Mouse (Mus musculus): Measurements from ENCODE around the gene Plk3.

The Plk3 gene

GRCm38 (mm10) chr4:117119636-117120035 lies 14.1 kb downstream of the Plk3 start:
- DNase-seq (ENCODE audit: low read depth, low spot score) = no peak

GRCm38 (mm10) chr4:117117931-117118330 lies 15.8 kb downstream of the Plk3 start:
- DNase-seq (ENCODE audit: low read depth, low spot score) = no peak

DNA sequence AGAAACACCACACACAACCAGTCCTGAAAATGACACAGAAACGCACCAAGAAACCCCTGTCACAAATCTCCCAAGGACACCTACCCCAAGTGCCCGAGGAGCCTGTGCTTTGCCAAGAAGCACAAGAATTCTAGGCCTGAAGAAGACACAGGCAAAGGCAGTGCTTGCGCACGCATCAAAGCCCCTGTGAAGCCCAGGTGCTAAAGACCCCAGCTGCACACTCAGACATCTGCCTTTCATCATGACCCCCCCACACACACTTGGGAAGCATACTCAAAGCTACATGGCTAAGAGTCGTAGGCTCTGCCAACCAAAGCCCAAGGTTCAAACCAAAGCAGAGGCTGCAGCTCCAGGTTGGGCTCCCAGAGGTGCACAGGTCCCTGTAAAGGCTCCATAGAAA lies 18.2 kb downstream of the Plk3 start:
- DNase-seq (ENCODE audit: low read depth, low spot score) = no peak

DNA sequence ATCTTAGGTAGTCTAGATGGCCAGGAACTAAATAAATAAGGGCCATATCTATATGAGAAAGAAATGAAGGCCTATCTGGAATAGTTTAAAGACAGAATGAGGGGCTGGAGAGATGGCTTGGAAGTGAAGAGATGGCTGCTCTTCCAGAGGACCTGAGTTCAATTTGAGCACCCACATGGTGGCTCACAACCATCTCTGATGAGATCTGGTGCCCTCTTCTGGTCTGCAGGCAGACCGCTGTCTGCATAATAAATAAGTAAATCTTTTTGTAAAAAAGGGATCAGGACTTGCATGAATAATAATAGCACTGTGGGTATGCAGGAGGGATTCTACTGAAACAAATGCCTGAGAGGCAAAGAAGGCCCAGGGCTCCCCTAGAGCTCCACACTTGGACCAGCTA lies 20.5 kb downstream of the Plk3 start:
- no peak for DNase-seq (ENCODE audit: low read depth, low spot score)

DNA sequence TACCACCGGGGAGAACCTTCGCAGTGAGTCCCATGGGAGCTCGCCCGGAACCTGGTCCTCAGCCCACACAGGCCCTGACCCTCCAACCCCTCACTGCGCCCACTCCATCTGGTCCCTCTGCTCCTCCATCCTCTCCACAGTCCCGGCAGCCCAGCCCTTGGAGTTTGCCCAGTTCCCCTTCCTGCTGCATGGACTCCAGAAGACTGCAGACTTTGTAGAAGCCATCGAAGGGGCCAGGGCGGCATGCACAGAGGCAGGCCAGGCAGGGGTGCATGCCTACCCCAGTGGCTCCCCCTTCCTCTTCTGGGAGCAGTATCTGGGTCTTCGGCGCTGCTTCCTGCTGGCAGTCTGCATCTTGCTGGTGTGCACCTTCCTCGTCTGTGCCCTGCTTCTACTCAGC lies 22.8 kb downstream of the Plk3 start:
- DNase-seq (ENCODE audit: low read depth, low spot score) = no peak

DNA sequence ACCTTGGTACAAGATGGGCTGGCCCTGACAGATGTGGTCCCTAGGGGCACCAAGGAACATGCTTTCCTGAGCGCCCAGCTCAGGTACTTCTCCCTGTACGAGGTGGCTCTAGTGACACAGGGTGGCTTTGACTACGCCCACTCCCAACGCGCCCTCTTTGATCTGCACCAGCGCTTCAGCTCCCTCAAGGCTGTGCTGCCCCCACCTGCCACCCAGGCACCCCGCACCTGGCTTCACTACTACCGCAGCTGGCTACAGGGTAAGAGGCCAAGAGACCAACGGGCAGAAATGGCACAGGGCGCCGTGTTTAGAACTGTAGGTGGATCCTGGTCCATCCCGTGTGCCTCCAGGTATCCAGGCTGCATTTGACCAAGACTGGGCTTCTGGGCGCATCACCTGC lies 23.5 kb downstream of the Plk3 start:
- DNase-seq (ENCODE audit: low read depth, low spot score) = no peak

DNA sequence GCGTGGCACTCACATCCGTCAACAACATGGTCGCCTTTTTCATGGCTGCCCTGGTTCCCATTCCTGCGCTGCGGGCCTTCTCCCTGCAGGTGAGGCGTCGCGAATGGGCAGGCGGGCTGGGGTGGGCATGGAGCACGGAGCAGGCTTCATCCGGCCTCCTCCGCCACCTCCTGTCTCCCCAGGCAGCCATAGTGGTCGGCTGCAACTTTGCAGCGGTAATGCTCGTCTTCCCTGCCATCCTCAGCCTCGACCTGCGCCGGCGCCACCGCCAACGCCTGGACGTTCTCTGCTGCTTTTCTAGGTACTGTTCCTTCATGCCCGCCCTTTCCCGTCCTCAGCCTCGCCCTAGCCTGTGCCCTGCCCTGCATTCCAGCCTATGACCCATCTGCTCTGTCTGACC lies 24.4 kb downstream of the Plk3 start:
- DNase-seq (ENCODE audit: low read depth, low spot score) = no peak

GRCm38 (mm10) chr4:117108524-117108849 lies 25.3 kb downstream of the Plk3 start:
- no peak for DNase-seq (ENCODE audit: low read depth, low spot score)

GRCm38 (mm10) chr4:117107813-117108523 lies 25.8 kb downstream of the Plk3 start:
- no peak for DNase-seq (ENCODE audit: low read depth, low spot score)

GRCm38 (mm10) chr4:117105127-117105526 lies 28.6 kb downstream of the Plk3 start:
- DNase-seq (ENCODE audit: low read depth, low spot score) = no peak

GRCm38 (mm10) chr4:117104672-117105071 lies 29.1 kb downstream of the Plk3 start:
- DNase-seq (ENCODE audit: low read depth, low spot score) = no peak

DNA sequence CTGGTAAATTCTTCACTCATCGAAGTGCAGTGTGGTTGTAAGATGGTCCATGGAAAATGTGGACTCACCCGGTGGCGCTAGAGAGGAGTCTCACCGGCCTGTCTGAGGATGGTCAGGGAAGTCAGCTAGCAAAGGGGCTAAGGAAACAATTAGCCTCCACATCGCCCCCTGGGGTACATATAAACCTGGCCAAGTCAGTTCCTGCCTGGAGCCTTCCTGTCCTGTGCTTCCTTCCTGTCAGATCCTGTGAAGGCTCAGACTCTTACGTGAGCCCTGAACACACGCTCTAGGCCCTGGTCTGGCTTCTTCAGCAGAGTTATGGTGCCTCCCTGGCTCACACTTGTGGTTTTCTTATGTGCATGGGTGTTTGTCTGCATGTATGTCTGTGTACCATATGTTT lies 32.5 kb downstream of the Plk3 start:
- DNase-seq (ENCODE audit: low read depth, low spot score) = no peak

DNA sequence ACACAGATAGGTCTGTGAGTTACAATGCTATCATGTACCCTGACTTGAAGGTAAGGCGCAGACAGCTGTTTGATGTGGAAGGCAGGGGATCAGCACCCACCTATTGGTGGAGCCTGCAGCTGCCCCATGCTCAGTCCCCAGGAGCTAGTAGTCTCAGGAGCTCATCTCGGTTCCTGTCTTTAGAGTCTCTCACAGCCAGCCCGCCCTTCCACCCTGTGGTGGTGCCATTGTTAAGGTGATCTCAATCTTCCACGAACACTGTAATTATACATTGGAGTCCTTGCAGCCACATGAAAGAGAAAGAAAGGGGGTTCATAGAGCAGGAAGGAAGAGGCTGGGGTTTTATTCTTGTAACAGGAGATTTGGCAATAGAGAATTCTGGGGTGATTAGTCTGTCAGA lies 33.7 kb downstream of the Plk3 start:
- DNase-seq (ENCODE audit: low read depth, low spot score) = no peak

- DNase-seq (ENCODE audit: low read depth, low spot score) = no peak
Measured at GRCm38 (mm10) chr4:117098764-117099036, 35.1 kb downstream of the Plk3 start.

GRCm38 (mm10) chr4:117097969-117098763 lies 35.6 kb downstream of the Plk3 start:
- DNase-seq (ENCODE audit: low read depth, low spot score) = no peak

DNA sequence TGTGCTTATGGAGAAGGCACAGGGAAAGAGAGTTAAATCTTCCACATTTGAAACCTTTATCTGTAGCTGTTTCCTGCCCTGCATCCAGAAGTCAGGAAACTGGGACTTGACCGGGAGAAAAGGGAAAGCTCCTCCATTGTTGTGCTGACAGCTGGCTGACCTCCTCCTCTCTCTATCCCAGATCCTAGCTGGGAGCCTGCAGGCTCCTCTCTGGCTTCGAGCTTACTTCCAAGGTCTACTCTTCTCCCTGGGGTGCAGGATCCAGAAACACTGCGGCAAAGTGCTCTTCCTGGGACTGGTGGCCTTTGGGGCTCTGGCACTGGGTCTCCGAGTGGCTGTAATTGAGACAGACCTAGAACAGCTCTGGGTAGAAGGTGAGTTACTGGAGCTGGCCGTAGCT lies 37.1 kb downstream of the Plk3 start:
- no peak for DNase-seq (ENCODE audit: low read depth, low spot score)

DNA sequence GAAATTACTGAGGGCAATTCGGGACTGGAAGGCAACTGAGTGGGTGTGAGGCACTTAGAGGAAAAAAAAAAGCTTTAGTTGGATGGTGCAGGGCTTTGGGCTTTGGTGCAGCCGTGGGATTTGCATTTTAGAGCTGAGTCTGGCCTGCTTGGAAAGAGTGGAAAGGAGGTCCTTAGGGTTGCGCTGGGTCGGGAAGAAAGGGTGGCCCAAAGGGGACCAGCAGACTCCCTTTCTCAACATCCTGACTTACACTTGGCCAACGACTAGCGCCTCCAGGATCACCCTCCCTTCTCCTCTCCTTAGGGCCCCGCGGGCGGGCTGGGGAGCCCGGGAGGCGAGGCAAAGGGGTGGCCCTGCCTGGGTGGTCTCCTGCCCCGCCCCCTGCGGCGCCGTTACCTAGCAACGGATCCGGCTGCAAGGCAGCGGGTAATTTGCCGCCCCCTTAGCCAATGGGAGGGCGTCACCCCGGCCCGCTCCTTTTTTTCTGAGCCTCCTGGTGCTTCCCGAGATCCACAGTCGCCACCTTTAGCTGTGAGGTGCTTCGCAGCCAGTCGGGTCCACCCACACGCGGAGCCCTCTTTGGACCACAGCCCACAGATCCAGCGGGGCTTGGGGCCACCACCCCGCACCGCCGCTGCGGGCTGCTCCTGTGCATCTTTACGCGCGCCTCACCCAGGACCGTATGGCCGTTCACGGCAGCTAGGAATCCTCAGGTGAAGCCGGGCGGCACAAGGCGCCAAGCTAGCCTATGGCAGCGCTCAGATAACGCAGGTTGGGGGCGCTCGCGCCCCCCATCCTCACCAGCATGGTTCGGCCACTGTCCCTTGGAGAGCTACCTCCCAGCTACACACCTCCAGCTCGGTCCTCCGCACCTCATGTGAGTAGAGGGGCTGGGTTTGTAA lies 38.0 kb downstream of the Plk3 start, which contains the start of gene Ptch2:
Gene Ptch2, plus strand, starts transcription at position 525 of the 902 bp plus-strand sequence.
- peak; percentile 42 for DNase-seq (ENCODE audit: low read depth, low spot score)

- DNase-seq (ENCODE audit: low read depth, low spot score) = no peak
Measured at GRCm38 (mm10) chr4:117094626-117095361, 39.0 kb downstream of the Plk3 start.

DNA sequence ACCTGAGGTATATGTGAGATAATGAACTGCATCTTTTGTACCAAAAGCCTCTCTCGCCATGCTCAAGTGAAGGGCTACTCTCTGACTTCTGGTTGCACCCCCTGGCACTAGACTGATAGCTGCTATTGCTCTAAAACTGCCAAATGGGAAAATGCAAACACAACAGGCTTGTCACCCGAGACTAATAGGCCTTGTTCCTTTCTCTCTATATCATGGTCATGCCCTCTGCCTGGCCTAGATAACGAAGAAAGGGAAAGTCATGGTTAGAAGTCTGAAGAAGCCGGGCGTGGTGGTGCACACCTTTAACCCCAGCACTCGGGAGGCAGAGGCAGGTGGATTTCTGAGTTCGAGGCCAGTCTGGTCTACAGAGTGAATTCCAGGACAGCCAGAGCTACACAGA lies 43.2 kb downstream of the Plk3 start:
- DNase-seq (ENCODE audit: low read depth, low spot score) = no peak

GRCm38 (mm10) chr4:117087948-117088640 lies 45.7 kb downstream of the Plk3 start:
- no peak for DNase-seq (ENCODE audit: low read depth, low spot score)

All from brain, embryonic 18.5 days (tissue).